Mouse (Mus musculus) A20 (cell line): Measurements from ENCODE around the gene Tspan4.
"Not testable (repeated sequence)": the region's sequence is repeated elsewhere in the genome, so short reads cannot be mapped to it uniquely, and the experiment has no call there.

Source experiments
- DNase-seq: peaks from one replicate; pipeline ENCODE4 v3.0.0-alpha.2; 2011; ENCODE audit warnings: low read depth, low spot score

The Tspan4 gene

GRCm38 (mm10) chr7:141439140-141439679 lies 35.8 kb upstream of the Tspan4 start:
- no peak for DNase-seq

DNA sequence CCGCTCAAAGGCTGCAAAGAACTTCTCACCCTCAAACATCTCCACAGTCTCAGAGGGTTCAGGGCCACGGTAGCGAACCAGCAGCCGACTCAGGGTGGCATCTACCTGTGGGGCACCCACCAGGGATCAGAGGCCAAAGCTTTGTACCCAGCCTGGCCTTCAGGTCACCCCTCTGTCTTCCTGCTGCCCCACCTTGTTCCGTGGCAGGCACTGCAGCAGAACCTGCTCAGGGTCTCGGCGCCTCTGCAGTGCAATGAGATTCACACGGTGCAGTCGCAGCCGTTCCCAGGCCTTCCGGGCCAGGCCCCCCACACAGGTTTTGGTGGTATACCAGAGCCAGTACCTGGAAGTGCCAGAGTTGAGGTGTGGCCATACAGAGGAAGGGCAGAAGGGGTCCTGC lies 35.2 kb upstream of the Tspan4 start:
- no peak for DNase-seq

- DNase-seq, result peak; percentile 66
Observed at GRCm38 (mm10) chr7:141440613-141441012, 34.4 kb upstream of the Tspan4 start.

GRCm38 (mm10) chr7:141441460-141441859 lies 33.6 kb upstream of the Tspan4 start:
- DNase-seq, result no peak

GRCm38 (mm10) chr7:141442199-141442598 lies 32.8 kb upstream of the Tspan4 start:
- DNase-seq, result no peak

DNA sequence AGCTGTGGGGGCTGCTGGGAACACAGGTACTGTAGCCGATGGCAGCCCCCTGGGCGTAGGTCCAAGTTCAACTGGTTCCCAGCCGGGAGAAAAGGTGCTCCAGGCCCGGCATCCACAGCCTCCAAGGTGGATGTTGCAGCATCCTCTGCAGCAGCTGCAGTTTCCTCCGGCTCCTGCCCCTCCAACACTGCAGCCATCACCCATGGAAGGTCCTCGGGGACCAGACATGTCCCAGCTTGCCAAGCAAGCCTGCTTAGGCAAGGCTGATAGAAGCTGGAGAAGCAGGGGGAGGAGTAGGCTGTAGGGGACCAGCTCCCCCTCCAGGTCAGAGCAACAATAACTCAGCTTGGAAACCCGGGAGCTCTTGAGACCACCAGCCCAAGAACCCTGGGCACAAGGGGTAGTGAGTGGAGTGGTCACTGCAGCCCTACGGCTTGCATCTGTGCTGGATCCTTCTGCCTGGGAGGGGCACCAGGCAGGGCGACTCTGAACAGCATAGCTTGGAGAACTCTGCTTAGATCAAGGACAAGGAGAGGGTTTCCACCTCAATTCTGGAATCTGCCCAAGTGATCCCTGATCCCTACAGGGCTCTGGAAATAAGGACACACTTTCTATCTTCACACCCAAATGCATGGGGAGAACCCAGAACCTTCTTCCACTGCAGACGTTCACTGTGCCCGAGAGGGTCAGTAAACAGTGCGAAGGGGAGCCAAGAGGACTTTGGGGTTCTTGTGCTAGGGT lies 31.8 kb upstream of the Tspan4 start:
- DNase-seq, result peak; percentile 77

DNA sequence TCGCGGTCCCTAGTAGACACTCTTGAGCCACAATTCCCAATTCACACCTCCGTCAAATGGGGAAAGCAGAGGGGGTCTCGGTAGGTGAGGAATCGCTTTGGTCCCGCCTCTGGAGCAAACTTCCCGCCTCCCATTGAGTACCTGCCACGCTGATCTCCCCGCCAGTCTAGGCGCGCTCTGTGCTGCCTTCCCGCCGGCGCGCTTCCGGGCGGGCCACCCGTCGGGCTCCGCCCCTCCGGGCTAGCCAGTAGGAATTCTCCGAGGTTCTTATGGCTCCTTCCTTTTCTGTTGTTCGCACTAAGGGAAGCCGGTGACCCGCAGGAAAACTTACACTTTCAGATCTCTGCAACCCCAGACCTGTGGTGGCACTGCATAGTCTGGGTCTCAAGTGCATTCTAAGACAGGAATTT lies 31.2 kb upstream of the Tspan4 start, which contains the start of gene Pidd1:
Gene Pidd1, minus strand, starts transcription at position 198 of the 410 bp plus-strand sequence.
- DNase-seq, result peak; percentile 81

- not testable (repeated sequence) for DNase-seq
Observed at GRCm38 (mm10) chr7:141446374-141446773, 28.7 kb upstream of the Tspan4 start.

DNA sequence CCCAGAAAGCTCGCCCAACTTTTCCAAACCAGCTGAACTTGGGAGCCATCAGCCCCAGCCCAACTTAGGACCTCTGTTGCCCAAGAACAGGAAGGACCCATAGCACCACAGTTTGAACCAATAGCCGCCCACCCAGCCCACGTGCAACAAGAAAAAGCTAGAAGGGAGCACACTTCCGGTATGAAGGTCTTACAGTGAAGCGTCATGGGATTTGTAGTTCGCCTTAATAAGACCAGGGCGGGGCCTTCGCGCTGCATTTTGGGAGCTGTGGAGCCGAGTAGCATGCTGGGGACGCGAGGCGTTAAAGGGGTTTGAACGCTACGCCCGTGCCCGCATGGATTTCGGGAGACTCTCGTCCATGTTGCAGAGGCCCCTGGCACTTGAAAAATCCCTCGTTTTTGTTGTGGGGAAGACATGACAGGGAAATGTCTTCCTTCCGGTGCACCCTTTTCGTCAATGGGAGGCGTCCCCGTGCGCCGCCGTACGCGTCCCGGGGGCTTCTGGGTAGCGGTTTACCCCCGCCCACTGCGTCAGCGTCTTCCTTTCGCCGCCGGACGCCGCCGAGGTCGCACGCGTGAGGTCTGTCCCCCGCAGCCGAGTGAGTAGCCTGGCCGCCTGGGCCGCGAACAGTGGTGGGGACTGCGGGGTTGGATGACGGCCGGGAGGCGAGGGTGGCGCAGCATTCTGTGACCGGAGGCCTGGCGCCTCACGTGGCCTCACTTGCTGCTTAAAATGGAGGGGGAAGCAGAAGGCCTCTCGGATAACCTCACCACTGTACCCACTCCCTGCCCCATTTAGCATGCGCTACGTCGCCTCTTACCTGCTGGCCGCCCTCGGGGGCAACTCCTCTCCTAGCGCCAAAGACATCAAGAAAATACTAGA lies 27.7 kb upstream of the Tspan4 start, which contains the start of gene Rplp2:
Gene Rplp2, plus strand, starts transcription at position 261 of the 882 bp plus-strand sequence.
- DNase-seq, result peak; percentile 98

GRCm38 (mm10) chr7:141451928-141452327 lies 23.1 kb upstream of the Tspan4 start:
- DNase-seq, result no peak

DNA sequence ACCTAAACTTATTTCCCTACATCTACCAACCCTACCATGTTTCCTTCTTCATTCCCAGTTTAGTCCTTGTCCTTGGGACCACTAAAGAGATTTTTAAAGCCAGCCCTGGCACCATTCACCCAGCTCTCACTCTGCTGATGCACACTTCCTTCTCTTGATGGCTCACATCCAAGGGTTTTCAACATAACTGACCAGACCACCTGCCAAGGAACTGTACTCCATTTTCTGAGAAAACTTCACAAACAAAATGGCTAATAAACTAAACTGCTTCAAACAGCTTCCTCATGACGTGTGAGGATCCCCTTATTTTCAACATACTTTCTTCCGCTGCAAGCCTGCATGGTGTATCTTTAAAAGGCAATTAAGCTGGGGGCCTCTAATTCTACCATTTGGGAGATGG lies 21.4 kb upstream of the Tspan4 start:
- no peak for DNase-seq

DNA sequence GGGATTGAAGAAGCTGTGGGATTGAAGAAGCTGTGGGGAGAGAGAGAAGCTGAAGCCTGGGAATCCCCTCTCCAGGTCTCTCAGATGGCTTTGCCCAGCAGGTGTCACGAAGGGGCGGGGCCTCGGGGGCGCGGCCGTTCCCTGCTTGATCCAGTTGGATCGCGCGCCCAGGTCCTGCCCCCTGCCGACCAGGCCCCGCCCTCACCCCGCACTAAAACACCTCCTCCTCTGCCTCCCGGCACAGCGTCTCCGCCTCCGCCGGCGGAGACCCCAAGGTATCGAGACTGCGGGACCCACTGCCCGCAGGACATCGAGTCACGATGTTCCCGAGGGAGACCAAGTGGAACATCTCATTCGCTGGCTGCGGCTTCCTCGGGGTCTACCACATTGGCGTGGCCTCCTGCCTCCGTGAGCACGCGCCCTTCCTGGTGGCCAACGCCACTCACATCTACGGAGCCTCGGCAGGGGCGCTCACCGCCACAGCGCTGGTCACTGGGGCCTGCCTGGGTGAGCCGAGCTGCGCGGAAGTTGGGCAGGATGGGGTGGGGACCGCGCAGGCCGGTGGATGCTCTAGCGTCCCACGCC lies 20.0 kb upstream of the Tspan4 start, which contains the start of gene Pnpla2:
Gene Pnpla2, plus strand, starts transcription at position 232 of the 585 bp plus-strand sequence.
- peak; percentile 98 for DNase-seq

DNA sequence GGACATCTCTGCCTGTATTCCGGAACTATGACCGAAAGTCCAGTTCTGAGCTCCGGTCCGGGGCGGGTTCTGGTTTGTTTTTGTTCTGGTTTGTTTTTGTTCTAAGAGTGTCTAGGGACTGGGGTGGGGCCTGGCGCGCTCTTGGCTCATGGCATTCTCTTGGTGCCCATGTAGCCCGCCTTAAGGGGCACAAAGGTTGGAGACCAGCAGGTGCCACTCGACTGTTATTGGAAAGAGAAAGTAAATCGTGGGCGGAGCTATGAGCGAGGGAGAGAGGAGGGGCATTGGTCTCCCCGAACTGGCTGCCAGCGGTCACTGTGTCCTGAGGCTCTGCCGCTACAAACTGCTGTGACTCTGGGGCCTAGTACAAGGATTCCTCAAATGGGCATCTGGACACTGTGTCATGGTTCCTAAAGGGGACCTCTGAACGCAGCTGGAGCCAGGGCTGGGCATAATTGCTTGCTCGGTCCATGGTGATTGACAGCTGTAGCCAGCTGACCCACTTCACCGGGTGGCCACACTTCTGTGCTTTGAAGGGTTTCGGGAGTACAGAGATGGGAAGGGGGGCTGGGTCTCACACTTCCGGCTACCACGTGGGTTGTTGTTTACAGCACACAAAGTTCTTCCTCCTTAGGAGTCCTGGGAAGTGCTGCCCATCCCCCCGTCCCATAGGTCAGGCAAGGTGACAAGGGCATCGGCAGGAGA lies 19.3 kb upstream of the Tspan4 start:
- peak; percentile 82 for DNase-seq

GRCm38 (mm10) chr7:141456739-141457138 lies 18.3 kb upstream of the Tspan4 start:
- no peak for DNase-seq

- DNase-seq, result no peak
Observed at GRCm38 (mm10) chr7:141457236-141457635, 17.8 kb upstream of the Tspan4 start.

- peak; percentile 60 for DNase-seq
Observed at GRCm38 (mm10) chr7:141457986-141458660, 16.9 kb upstream of the Tspan4 start.

DNA sequence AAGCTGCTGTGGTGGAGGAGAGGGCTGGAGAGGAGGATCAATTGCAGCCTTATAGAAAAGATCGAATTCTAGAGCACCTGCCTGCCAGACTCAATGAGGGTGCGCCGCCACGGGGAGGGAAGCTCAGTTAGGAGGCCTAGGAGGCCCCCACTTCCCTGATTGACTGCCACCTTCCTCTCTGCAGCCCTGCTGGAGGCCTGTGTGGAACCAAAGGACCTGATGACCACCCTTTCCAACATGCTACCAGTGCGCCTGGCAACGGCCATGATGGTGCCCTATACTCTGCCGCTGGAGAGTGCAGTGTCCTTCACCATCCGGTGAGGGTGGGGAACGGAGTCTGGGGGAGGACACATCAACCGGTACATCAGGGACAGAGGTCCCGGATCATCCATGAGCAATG lies 16.4 kb upstream of the Tspan4 start:
- DNase-seq, result no peak

GRCm38 (mm10) chr7:141459301-141459711 lies 15.7 kb upstream of the Tspan4 start:
- no peak for DNase-seq

- no peak for DNase-seq
Observed at GRCm38 (mm10) chr7:141460001-141460390, 15.0 kb upstream of the Tspan4 start.

GRCm38 (mm10) chr7:141460391-141461113 lies 14.5 kb upstream of the Tspan4 start, which contains the start of gene Cracr2b:
Cracr2b (plus strand) TSS chr7:141461094.
- DNase-seq, result no peak
